Mouse (Mus musculus) gastrocnemius, adult 18-20 months (tissue): ENCODE results near the gene Mthfsd. TPM values are rescaled to one million over a fixed set of nuclear protein-coding genes. Genes with fewer than 3 reads are reported as not detected.

Experiments used
- DNase-seq: peaks from one replicate; pipeline ENCODE4 v3.0.0; 2021; ENCODE audit warnings: low spot score
- total RNA-seq, 2 experiments: library from RNA; stranded (reverse); gene quantifications; 2 replicates each; pipeline ENCODE4 v1.2.3; 2021

Mthfsd gene
- total RNA-seq, 2 experiments from 2014 or later = 12.8 to 14.7 TPM

DNA sequence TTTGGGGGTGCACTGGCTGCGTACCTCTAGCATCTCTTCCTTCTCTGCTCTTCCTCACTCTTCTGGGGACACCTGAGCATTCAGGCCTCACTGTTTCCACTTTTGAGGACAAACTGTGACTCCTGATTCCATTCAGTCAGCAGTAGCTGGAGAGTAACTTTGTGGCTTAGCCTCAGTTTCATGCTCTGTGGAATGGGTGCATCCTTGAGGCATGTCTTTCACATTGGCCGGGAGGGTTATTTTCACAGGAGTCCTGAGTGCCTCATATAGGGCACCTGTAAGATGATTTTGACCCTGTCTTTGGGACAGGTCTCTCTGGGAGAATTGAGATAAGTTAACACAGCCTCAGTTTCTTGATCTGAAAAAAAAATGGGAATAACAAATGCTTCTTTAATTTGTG lies 14.9 kb upstream of the Mthfsd start:
- no peak for DNase-seq

DNA sequence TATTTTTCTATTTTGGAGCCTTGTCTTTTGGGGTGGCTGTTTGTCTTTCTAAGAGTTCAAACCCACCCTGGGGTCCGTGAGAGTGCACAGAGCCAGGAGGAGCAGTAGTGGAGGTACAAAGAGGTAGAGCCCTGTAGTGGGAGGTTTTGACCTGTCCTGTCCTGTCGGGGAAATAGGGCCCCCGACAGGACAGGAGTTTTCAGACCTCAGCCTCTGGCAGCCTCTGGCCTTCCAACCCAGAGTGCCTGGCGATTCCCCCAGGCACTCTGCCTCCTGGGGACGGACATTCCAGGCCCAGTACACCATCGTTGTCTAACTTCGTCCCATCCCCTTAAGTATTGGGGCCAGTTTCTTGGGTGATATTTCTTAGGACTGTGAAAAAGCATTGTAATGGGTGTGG lies 14.2 kb upstream of the Mthfsd start:
- DNase-seq = no peak

DNA sequence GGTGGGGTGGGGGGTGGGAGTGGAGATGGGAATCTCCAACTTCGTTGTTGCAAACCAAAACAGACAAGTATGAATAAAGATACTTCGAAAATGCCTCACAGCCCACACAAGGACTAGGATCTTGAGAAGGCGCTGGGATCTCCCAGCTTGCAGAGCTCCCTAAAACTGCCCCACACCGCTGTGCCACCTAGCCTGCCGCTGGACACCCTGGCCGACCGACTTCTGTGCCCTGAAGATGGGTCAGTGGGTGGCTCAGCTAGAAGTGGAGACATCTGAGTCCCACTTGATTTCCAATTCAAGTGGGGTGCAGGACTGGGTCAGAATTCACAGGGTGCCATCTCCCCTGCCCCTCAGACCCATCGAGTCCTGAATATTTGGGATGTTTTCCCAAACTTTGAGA lies 13.5 kb upstream of the Mthfsd start:
- no peak for DNase-seq

DNA sequence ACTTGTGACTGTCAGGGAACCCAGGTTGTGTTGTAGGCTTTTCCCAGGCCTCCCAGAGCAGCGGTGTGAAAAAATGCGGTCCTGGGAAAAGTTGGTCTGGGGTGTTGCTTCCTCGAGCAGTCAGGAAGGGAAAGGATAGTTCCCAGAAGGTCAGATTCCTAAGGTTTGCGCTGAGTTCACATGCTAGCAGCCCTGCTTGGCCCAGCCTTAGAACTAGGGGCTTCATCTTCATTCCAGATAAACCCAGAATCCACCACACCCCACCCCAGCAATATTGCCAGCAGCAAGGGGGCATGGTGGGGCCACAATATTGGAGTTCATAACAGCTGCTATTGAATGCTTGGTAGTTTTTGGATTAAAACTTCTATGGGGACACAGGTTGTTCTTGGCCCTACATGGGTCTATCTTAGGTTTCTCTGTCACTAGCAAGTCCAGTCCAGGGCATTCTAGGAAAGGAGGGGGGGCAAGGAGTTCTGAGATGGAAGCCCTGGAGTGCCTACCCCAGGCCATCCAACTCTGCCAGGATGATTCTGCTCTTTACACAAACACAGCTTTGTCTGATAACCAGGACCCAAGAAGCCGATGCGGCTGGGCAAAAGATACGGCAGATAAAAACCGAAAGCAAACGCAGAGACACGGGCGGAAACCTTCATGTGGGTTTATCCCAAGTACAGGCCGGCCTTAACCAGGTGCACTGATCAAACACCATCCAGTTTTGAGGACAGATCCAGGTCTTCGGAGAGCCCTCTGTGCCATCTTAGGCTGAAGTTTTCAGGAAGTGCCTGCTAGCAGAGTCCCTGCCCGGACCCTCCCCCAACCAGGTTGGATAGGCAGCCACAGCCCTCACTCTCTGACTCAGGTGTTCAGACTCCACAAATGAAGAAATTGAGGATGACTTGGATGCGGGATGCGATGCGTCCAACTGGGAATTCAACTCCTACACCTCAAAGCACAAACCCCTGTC lies 12.5 kb upstream of the Mthfsd start:
- no peak for DNase-seq

DNA sequence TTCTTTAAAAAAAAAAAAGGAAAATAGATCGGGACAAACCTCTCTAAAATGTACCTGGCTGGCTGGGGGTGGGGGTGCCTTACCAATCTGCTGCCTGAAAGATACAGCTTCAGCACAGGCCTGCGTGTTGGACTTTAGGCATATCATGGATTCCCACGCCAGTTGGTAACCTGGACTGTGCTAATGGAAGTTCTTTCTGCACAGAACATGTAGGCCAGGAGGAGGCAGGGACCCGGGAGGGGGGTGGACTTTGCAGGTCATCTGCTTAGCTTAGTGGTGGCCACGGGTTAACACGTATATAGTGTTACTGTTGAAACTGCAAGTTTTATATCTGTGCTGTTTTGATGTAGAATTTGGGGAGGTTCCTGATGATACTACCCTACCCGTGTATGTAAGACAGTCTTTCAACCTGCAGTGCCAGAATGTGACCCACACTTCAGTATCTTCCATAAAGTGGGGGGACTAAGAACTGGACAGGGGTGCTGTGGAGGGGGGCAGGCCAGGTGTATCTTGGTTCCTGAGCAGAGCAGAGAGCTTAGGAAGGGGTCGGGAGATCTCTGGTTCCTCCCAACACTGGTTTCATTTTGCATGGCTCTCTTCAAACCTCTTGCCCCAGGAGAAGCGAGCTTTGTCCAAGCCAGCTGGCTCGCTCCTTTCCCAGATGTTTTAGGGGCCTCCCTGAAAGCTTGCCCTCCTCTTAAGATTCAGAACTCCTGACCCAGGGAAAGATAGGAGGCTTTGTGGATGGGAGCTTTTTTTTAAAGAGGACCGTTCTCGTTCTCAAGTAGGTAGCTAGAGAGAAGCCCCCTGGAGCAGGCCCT lies 11.7 kb upstream of the Mthfsd start:
- no peak for DNase-seq

DNA sequence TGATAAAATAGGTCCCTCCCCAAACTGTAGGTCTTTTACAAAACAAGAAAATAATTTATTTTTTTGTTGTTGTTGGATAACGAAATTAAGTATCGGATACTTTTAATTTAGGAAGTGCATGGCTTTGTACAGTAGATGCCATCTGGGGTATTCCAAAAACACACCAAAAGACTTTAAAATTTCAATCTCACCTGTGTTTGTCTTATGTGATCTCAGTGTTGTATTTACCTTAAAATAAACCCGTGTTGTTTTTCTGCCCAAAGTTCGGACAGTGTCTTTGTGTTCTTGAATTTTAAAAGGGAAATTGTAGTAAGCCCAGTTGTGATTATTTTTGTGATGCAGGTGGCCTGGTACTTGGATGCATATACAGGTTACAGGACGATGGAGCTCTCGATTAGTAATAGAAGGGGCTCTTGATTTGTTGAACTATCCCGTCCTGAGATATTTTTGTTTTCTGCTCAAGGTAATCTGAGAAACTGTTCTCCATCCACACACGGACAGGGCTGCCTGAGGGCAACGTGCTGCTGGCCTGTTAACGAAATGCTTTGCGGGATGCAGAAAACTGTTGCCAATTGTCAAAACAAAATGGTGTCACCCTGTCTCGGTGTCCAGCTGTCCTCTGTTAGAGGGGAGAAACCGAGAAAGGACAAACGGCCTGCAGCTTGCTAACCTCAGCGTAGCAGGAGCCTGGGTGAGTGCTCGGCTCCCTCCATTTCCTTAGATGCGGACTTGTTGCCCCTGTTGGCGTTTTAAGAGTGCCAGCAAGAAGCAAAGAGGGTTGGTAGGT lies 10.6 kb upstream of the Mthfsd start:
- DNase-seq = no peak

DNA sequence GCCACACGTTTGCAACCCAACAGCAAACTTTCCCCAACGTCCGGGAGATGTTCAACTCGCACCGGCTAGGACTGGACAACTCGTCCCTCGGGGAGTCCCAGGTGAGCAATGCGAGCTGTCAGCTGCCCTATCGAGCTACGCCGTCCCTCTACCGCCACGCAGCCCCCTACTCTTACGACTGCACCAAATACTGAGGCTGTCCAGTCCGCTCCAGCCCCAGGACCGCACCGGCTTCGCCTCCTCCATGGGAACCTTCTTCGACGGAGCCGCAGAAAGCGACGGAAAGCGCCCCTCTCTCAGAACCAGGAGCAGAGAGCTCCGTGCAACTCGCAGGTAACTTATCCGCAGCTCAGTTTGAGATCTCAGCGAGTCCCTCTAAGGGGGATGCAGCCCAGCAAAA lies 9.7 kb upstream of the Mthfsd start:
- no peak for DNase-seq

DNA sequence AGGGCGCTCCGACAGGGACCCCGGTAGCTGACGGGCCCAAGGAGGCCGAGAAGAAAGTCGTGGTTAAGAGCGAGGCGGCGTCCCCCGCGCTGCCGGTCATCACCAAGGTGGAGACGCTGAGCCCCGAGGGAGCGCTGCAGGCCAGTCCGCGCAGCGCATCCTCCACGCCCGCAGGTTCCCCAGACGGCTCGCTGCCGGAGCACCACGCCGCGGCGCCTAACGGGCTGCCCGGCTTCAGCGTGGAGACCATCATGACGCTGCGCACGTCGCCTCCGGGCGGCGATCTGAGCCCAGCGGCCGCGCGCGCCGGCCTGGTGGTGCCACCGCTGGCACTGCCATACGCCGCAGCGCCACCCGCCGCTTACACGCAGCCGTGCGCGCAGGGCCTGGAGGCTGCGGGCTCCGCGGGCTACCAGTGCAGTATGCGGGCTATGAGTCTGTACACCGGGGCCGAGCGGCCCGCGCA lies 9.0 kb upstream of the Mthfsd start:
- DNase-seq = no peak

DNA sequence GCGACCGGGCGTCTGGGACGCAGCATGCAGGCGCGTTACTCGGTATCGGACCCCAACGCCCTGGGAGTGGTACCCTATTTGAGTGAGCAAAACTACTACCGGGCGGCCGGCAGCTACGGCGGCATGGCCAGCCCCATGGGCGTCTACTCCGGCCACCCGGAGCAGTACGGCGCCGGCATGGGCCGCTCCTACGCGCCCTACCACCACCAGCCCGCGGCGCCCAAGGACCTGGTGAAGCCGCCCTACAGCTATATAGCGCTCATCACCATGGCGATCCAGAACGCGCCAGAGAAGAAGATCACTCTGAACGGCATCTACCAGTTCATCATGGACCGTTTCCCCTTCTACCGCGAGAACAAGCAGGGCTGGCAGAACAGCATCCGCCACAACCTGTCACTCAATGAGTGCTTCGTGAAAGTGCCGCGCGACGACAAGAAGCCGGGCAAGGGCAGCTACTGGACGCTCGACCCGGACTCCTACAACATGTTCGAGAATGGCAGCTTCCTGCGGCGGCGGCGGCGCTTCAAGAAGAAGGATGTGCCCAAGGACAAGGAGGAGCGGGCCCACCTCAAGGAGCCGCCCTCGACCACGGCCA lies 8.5 kb upstream of the Mthfsd start:
- DNase-seq = no peak

DNA sequence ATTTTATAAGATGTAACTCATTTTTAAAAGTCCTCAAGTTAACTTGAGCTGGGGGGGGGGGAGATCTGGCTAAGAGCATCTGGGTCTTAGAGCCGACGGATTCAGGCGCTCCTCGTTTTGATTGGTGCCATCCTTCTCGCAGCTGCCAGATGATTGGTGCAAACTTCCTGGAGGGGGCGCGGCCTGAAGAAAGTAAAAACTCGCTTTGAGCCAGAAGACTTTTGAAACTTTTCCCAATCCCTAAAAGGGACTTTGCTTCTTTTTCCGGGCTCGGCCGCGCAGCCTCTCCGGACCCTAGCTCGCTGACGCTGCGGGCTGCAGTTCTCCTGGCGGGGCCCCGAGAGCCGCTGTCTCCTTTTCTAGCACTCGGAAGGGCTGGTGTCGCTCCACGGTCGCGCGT lies 7.8 kb upstream of the Mthfsd start, which contains the start of gene Foxc2:
Gene Foxc2 (plus strand): TSS at position 224 of the 400 bp plus-strand sequence.
- peak; percentile 86 for DNase-seq

DNA sequence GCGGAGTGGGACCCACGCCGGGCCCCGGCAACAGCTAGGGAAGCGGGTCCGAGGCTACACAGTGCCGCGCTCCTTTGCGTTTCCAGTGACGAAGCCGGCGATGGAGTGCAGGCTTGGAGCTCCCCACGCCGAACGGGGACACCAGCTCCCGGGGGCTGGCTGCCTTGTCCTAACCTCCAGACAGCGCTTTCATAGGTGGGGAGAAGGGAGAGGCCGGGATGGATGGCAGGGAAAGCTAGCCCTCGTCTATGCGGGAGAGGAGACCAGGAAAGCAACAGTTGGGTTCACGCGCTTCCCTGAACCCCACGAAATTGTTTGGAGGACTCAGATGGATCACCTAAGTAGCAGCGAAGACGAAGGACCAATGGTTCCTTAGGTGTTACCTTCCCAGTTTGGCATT lies 6.9 kb upstream of the Mthfsd start:
- no peak for DNase-seq

DNA sequence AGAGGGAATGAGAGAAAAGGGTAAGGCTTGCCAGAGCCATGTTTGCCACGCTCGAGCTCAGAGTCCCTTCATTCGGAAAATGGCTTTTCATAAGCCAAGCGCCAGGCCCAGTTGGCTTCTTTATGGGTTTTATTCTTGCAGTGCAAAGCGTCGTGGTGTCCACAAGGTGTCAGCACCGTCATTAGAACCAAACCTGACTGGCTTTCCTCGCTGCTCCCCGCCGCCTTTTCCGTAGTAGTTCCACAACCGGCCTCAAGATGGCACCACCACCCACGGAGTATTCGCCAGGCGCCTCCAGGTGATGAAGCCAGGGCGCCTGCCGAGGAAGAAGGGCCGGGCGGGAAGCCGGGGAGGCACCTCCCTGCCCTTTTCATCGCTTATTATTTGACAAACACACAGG lies 5.1 kb upstream of the Mthfsd start:
- peak; percentile 98 for DNase-seq

DNA sequence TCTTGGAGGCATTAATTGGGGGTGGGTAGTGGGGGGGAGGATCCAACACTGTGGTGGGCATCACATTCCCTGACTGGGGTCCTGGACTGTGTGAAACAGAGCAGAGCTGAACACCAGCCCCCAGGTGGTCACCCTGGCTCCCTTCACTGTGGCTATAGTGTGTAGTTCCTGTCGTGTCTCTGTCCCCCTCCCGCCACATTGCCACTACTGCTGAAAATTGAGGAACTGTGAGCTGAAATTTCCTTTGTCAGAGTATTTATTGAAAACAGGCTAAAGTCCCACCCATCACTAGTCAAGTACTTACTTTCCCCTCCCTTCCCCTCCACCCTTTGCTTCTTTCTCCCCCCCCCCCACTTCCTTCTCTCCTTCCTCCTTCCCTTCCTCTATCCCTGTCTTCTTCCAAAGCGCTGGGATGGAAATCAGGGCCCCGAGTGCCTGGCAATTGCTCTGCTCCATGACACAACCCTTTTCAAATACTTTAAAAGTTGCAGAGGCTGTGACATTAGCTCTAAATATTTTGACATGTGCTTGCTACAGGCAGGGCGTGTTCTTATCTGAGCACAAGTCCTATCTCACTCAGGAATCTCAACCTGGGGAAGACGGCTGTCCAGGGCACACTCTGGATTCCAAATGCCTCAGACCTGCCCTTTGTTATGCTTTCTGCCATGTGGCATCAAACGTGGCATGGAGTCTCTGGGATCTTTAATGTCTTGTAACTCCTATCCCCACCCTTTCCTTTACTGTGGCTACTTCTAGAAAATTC lies 3.1 kb upstream of the Mthfsd start:
- no peak for DNase-seq

DNA sequence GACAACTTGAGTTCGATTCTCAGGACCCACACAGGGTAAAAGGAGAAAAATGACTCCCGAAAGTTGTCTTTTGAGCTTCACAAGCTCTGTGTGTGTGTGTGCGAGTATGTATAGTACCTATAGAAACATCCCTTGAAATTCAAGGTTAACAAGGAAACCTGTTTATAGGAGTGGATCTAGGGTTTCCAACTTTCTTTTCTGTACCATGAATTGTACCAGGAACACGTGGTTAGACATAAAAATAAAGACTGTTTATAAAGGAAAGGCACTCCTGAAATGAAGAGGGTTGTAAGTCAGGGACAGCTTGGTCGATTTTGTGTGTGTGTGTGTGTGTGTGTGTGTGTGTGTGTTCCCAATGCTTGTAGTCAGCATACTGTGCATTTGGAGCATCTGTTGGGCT lies 465 bp upstream of the Mthfsd start:
- DNase-seq = no peak

DNA sequence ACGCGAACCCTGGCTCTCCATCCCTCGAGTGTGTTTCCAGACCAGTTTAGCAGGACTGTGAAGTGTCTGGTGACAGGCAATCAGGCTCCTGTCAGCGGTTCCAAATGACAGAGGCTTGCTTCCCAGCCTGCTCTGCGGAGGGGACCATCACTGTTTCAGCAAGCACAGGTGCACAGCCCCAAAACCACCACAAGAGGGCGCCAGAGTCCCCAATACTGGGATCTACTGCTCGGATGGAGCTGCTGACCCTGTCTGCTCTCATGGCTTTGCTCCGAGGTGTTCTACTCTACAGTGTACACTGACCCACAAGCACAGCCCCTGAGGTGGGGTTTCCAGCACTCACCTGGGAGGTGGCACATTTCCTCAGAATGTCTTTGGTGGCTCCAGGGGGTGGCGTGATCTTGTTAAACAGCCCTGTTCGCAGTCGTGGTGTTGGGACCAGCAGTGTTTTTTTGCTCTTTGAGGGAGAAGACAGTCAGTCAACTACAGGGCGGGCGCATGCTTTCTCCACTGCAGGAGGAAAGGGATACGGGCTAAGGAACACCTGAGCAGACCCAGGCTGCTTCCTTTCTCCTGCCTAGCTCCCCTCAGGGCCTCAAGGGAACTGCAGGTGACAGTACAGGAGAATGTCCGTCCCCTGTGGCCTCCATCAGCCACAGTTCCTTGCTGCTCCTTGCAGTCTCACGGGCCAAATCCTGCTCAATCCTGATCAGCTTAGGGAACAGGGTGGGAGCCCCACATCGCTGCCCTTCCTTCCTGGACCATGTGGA lies 4.0 kb downstream of the Mthfsd start:
- DNase-seq = peak; percentile 75

DNA sequence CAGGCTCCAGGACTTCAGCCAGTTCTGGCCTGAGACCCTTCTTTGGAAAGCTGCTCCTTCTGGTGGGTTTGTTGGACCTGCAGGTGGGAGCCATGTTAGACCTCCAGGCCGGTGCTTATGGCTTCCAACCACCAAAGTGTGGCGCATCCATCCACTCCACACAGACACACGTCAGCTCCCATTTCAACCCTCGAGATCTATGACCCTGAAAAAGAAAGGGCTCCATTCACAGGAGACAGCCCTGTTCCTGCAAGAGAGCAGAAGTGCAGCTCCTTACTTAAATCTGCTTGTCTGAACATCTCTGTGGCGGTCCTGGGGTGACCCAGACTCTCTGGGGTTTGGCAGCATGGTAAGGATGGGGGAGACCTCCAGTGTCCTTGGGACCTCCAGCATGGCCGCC lies 14.7 kb downstream of the Mthfsd start:
- DNase-seq = no peak

DNA sequence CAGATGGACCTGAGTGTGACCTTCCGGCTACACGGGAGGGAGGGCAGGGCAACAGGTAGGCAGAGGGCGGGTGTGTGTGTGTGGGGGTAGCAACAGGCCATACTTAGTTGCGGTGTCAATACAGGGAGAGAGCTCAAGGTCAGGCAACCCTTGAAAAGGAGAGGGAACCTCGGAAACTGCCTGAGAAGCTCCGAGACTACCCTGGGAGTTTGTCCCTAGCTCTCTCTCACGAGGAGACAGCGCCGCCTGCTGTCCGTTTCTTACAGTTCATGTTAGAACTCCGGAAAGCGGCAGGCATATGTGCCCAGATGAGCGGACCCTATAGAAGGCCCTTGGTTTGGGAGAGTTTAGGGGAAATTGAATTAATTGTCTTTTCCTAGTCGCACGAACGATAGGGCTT lies 15.6 kb downstream of the Mthfsd start:
- peak; percentile 87 for DNase-seq

DNA sequence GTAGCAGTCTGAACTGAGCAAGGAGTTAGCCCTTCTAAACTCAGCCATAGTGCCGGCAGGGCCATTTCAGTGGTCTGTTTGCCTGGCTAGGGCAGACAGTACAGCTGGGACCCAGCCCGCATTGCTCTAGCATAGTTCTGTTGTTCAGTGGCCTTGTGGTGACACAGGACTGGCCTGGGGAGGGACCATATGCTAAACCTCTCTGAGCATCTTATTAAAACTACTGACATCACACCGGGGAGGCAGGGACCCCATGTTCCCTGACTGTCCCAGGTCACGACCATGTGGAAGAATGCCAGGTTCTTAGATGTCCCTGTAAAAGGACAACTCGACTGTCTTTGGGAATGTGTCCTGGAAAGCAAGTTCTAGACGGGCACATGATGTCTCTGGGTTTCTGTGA lies 16.1 kb downstream of the Mthfsd start:
- DNase-seq = no peak

DNA sequence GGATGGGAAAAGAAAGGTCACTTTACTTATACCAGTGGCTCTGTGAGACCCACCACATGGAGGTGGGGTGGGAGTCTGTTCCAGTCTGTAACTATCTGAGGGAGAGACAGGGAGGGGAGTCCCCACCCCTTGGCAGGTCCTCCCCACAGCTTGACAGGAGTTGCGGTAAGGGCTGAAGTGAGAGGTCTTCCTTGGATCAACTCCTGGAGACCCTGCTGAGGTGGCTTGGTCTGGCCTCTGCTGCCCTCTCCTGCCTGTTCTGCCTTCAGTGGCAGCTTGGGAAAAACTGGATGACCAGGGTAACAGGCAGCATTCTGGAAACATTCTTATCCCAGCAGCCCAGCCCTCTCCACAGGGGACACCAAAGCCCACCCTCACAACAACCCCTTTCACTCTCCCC lies 17.5 kb downstream of the Mthfsd start:
- no peak for DNase-seq
